32 mouse cellular contexts compared by ENCODE assay signal in the genomic region with DNA sequence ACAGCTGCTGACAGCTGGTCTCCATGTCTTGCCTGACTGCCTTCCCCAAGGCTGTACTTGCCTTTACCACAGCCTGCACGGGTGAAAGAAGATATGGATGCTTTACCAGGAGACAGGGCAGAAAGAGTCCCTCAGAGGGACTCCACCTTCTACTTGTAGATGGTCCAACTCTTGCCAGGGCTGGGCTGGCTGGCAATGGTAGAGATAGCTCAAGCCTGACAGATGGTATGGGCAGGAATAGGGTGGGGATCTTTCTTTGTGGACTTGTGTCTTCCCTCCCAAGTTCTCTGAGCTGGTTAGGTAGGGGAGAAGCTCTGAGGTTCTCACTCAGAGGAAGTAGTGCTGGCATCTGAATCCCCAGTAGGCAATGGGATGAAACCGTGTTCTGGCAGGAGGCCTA.
"Had no signal": no experiment of that assay in that cellular context is flagged by ENCODE, and none has a peak within 500 bp of the region (broad histone marks: within the 10 kb centered on the region; RNA-seq: fewer than 3 reads in every experiment).

No protein-coding gene starts in this region.

- H3K4me3 ChIP-seq: limb, embryonic 10.5 days; limb, embryonic 12.5 days; limb, embryonic 13.5 days; limb, embryonic 15.5 days; liver, embryonic 12.5 days; liver, embryonic 13.5 days; liver, embryonic 15.5 days; lung, embryonic 15.5 days; megakaryocyte, embryonic 14.5 days; midbrain, embryonic 10.5 days; midbrain, embryonic 12.5 days; midbrain, embryonic 13.5 days; midbrain, embryonic 15.5 days; myocyte; neural tube, embryonic 12.5 days had no signal

- H3K9me3 ChIP-seq: limb, embryonic 10.5 days; limb, embryonic 12.5 days; limb, embryonic 13.5 days; limb, embryonic 15.5 days; liver, embryonic 12.5 days; liver, embryonic 13.5 days; liver, embryonic 15.5 days; lung, embryonic 15.5 days; megakaryocyte, embryonic 14.5 days; midbrain, embryonic 10.5 days; midbrain, embryonic 12.5 days; midbrain, embryonic 13.5 days; midbrain, embryonic 15.5 days; neural tube, embryonic 12.5 days had no signal

- H3K27ac ChIP-seq: limb, embryonic 10.5 days; limb, embryonic 12.5 days; limb, embryonic 13.5 days; limb, embryonic 15.5 days; liver, embryonic 12.5 days; liver, embryonic 13.5 days; liver, embryonic 14.5 days; liver, embryonic 15.5 days; lung, embryonic 15.5 days; macrophage; midbrain, embryonic 10.5 days; midbrain, embryonic 12.5 days; midbrain, embryonic 13.5 days; midbrain, embryonic 15.5 days; neural tube, embryonic 12.5 days had no signal

- H3K36me3 ChIP-seq: limb, embryonic 10.5 days; limb, embryonic 12.5 days; limb, embryonic 13.5 days; limb, embryonic 15.5 days; liver, embryonic 12.5 days; liver, embryonic 13.5 days; liver, embryonic 15.5 days; lung, embryonic 15.5 days; midbrain, embryonic 10.5 days; midbrain, embryonic 12.5 days; midbrain, embryonic 13.5 days; midbrain, embryonic 15.5 days; neural tube, embryonic 12.5 days had no signal

- H3K4me2 ChIP-seq: limb, embryonic 12.5 days; limb, embryonic 13.5 days; limb, embryonic 15.5 days; liver, embryonic 11.5 days; liver, embryonic 12.5 days; liver, embryonic 13.5 days; liver, embryonic 15.5 days; lung, embryonic 14.5 days; lung, embryonic 15.5 days; midbrain, embryonic 11.5 days; midbrain, embryonic 12.5 days; midbrain, embryonic 13.5 days; midbrain, embryonic 15.5 days; neural tube, embryonic 12.5 days had no signal

- ATAC-seq: liver, embryonic 12.5 days; liver, postnatal 0 days; lung, postnatal 0 days; midbrain, embryonic 13.5 days; midbrain, embryonic 15.5 days; midbrain, embryonic 16.5 days had no signal

- DNase-seq: left cerebral cortex, postnatal 4 days; liver; liver, embryonic 13.5 days; liver, postnatal 0 days; lung, adult 18-20 months; lung, adult 2 months; lung, embryonic 14.5 days; lung, postnatal 10 days; lung, postnatal 14 days; lung, postnatal 36 days; lung, postnatal 4 days; midbrain, embryonic 14.5 days had no signal

- H3K27me3 ChIP-seq: limb, embryonic 12.5 days; limb, embryonic 13.5 days; limb, embryonic 15.5 days; liver, embryonic 12.5 days; liver, embryonic 13.5 days; liver, embryonic 15.5 days; lung, embryonic 15.5 days; midbrain, embryonic 12.5 days; midbrain, embryonic 13.5 days; midbrain, embryonic 15.5 days; neural tube, embryonic 12.5 days had no signal

- H3K4me1 ChIP-seq: limb, embryonic 12.5 days; limb, embryonic 13.5 days; limb, embryonic 15.5 days; liver, embryonic 12.5 days; liver, embryonic 13.5 days; liver, embryonic 15.5 days; lung, embryonic 15.5 days; megakaryocyte, embryonic 14.5 days; midbrain, embryonic 12.5 days; midbrain, embryonic 13.5 days; midbrain, embryonic 15.5 days; neural tube, embryonic 12.5 days had no signal

- H3K9ac ChIP-seq: limb, embryonic 12.5 days; limb, embryonic 13.5 days; limb, embryonic 15.5 days; liver, embryonic 12.5 days; liver, embryonic 13.5 days; liver, embryonic 14.5 days; liver, embryonic 15.5 days; liver, postnatal 0 days; lung, embryonic 14.5 days; lung, embryonic 15.5 days; midbrain, embryonic 12.5 days; midbrain, embryonic 13.5 days; midbrain, embryonic 15.5 days; neural tube, embryonic 12.5 days had no signal
